Mouse (Mus musculus): ENCODE measurements around the gene Cdpf1. TPM values are rescaled to one million over a fixed set of nuclear protein-coding genes. Genes with fewer than 3 reads are reported as not detected.

Cdpf1 gene
- polyA plus RNA-seq, 1 experiment = 43.0 TPM

DNA sequence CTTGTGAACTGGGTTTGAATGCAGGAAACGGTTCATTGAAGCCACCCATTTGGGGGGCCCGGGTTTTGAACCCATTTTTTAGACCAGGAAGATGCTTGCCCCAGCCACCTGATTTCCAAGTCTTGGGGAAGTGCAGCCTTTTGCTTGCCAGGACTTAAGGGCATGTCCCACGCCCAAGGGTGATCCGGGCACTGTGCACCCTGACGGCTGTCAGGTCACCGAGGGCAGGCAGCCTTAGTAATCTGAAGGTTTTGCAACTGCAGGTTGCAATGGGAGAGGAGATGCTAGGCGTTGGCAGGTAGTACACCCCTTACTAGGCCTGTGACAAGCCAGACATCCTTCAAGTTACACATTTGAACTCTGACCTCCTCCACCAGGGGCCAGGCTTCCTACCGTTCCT is 21.1 kb upstream of the Cdpf1 start:
- Histone ChIP-seq H3K4me1 (ENCODE audit: control insufficient read depth, insufficient read depth, low read length) (peaks cover 5% of the 10 kb centered on the region), H3K4me3 (replicated peaks; ENCODE audit: extremely low read depth, low read depth, low read length) (peak overlapping the region; percentile 90)
- DNase-seq = no peak
- 36% methylated on average over 8 of the region's 8 CpGs for WGBS
- TF ChIP-seq CTCF (IDR thresholded peaks at IDR 0.05; ENCODE audit: insufficient read depth, low read length) (no peak), POLR2A (IDR thresholded peaks at IDR 0.05; ENCODE audit: borderline replicate concordance, extremely low read depth, low read depth, low read length) (no peak)

DNA sequence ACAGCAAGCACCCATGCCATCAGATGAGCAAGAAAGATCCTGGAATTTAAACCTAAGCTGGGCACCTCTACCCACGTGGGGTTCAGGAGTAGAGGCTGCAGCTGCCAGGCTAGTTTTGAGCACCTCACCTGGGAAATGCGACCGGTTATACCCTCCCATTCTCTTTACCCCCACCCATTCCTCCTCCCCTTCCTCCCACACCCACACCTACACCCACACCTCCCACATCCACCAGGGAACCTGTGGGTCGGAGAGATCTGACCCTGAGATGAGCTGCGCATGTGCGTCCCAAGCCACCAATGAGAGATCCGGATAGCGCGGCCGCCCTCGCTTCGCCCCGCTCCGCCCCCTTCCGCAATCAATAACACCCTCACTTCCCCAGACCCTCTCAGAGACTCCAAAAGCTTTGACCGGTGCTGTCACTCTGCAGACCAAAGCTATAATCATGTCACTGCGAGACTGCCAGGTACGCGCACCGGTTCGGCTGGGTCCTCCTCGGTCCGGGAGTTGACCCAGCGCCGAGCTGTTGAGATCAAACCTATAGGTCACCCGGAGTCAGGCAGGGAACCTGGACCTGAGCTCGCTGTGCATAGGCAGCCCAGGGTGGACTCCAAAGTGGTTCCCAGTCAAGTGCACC is 20.6 kb upstream of the Cdpf1 start, which contains the start of gene Ttc38:
TSS of gene Ttc38 (plus strand) at position 353 of the 637 bp plus-strand sequence.
- TF ChIP-seq CTCF (IDR thresholded peaks at IDR 0.05; ENCODE audit: insufficient read depth, low read length) (no peak), POLR2A (IDR thresholded peaks at IDR 0.05; ENCODE audit: borderline replicate concordance, extremely low read depth, low read depth, low read length) (peak; percentile 75; the same call in 1 of the 2 replicates)
- Histone ChIP-seq H3K4me3 (replicated peaks; ENCODE audit: extremely low read depth, low read depth, low read length) (peak within 1 kb of the TSS; percentile 90), H3K4me1 (ENCODE audit: control insufficient read depth, insufficient read depth, low read length) (peaks cover 5% of the 10 kb centered on the region)
- WGBS = under 1% methylated on average over 27 of the region's 27 CpGs
- peak; percentile 81 for DNase-seq

DNA sequence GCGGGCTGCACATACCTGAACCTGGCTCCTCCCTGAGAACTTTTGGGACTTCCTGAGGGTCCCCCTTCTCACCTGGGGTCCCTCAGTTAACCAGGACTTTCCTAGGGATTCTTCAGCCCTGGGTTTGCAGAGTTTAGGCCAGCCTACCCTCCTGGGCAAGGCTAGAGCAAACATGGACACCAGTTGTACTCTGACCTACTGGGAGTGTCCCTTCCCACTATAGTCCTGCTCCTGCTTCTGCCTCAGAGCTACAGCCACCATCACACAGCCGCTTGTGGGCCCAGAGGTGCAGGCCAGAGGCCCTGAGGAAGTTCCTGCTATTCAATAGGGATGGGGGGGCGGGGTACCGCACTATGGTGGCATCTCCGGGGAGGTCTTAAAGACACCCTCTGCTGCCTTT is 18.0 kb upstream of the Cdpf1 start:
- DNase-seq = no peak
- TF ChIP-seq CTCF (IDR thresholded peaks at IDR 0.05; ENCODE audit: insufficient read depth, low read length) (no peak), POLR2A (IDR thresholded peaks at IDR 0.05; ENCODE audit: borderline replicate concordance, extremely low read depth, low read depth, low read length) (no peak)
- H3K4me3 ChIP-seq (replicated peaks; ENCODE audit: extremely low read depth, low read depth, low read length) = no peak overlapping the region
- H3K4me1 ChIP-seq (ENCODE audit: control insufficient read depth, insufficient read depth, low read length) = peaks cover 5% of the 10 kb centered on the region
- 75% methylated on average over 5 of the region's 5 CpGs for WGBS

DNA sequence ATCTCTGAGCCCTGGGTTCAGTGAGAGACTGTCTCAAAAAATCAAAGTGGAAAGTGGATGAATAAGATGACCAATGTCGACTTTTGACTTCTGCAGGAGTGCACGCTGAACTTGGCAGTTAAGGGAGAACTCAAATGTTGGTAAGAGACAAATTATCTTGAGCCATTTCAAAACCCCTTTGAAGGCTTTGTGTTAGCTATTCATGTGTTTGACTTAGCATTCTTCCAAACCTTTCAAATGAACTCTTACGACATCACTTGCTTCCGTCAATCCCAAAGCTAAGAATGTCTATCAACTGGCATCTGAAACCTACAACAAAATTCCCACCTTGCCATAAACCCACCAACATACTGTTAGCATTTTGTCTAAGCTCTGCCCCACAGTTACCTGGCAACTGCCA is 16.6 kb upstream of the Cdpf1 start:
- 57% methylated on average over 4 of the region's 4 CpGs for WGBS
- DNase-seq = no peak
- H3K4me1 ChIP-seq (ENCODE audit: control insufficient read depth, insufficient read depth, low read length) = peaks cover 5% of the 10 kb centered on the region
- TF ChIP-seq CTCF (IDR thresholded peaks at IDR 0.05; ENCODE audit: insufficient read depth, low read length) = no peak
- no peak for TF ChIP-seq POLR2A (IDR thresholded peaks at IDR 0.05; ENCODE audit: borderline replicate concordance, extremely low read depth, low read depth, low read length)
- no peak overlapping the region for H3K4me3 ChIP-seq (replicated peaks; ENCODE audit: extremely low read depth, low read depth, low read length)

DNA sequence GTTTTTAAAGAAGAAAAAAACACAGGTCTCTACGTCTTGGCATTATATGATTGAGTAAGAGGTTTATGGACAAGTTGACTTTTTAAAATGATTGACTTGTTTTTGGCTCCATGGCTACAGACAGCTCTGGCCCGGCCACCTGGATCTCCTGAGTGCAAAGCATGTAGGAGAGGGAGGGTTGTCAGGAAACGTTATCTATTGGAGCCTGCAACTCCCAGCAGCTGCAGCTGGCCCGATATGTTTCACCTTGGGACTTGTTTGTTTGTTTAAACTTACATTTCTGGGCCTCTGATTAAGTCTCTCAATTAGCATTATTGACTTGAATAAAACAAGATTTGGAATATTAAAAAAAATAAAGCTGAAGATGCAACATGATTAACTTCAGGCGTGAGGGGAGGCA is 15.2 kb upstream of the Cdpf1 start:
- no peak overlapping the region for H3K4me3 ChIP-seq (replicated peaks; ENCODE audit: extremely low read depth, low read depth, low read length)
- no peak for DNase-seq
- 45% methylated on average over 5 of the region's 5 CpGs for WGBS
- TF ChIP-seq POLR2A (IDR thresholded peaks at IDR 0.05; ENCODE audit: borderline replicate concordance, extremely low read depth, low read depth, low read length) (no peak), CTCF (IDR thresholded peaks at IDR 0.05; ENCODE audit: insufficient read depth, low read length) (no peak)
- H3K4me1 ChIP-seq (ENCODE audit: control insufficient read depth, insufficient read depth, low read length) = no peaks in the 10 kb centered on the region; the same call in none of the 2 replicates

DNA sequence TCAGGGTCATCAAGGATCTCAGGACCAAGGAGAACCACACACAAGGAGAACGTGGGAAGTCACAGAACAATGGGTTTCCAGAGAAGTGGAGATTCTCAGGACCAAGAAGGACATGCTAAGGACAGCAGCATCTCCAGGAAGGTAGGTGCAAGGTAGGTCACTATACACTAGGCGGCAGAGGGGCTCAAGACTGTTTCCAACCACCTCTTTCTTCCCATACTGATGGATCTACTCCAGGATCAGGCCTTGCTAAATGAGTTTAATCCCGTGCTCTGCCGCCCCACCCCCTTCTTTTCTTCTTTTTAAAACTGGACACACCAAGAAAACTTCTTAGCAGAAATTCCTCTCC is 10.5 kb upstream of the Cdpf1 start:
- H3K4me1 ChIP-seq (ENCODE audit: control insufficient read depth, insufficient read depth, low read length) = no peaks in the 10 kb centered on the region
- H3K4me3 ChIP-seq (replicated peaks; ENCODE audit: extremely low read depth, low read depth, low read length) = peak overlapping the region; percentile 29
- TF ChIP-seq CTCF (IDR thresholded peaks at IDR 0.05; ENCODE audit: insufficient read depth, low read length) (no peak), POLR2A (IDR thresholded peaks at IDR 0.05; ENCODE audit: borderline replicate concordance, extremely low read depth, low read depth, low read length) (no peak)
- WGBS = 30% methylated on average over 4 of the region's 4 CpGs
- DNase-seq = no peak

DNA sequence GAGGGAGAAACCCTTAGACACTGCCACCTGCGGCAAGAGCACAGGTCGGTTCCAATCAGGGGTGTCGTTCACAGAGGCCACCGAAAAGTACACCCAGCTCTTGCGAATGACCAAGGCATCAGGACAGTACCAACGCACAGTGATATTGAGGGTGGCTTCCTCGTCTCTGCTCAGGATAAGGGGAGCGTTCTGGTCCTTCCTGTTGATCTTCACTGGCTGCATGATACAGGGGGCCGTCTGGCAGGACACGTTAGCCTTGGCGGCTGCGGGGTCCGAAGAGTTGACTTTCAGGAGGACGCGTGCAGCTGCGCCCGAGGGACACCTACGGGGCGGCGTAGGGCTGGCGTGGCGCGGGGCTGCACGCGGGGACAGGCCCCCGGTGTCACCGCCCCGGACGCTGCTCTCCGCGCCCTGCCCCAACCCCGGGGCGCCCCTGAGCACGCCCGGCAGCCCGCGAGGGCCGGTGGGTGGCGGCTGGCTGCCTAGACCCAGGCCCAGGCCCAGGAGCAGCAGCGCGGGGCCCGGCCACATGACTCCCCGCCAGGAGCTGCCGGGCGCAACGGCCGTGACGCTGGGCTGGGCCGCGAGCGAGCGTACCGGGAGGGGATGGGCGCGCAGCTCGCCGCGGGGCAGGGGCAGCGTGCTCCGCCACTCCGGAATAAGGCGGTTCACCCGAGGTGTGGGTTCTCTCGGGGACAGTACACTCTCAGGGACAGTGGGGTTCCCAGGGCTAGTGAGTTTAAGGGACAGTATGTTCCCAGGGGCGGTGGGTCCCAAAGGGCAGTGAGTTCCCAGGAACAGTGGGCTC is 9.9 kb upstream of the Cdpf1 start, which contains the start of gene Pkdrej:
TSS of gene Pkdrej (minus strand) at position 532 of the 808 bp plus-strand sequence.
- H3K4me3 ChIP-seq (replicated peaks; ENCODE audit: extremely low read depth, low read depth, low read length) = peak within 1 kb of the TSS; percentile 29
- TF ChIP-seq CTCF (IDR thresholded peaks at IDR 0.05; ENCODE audit: insufficient read depth, low read length) (no peak), POLR2A (IDR thresholded peaks at IDR 0.05; ENCODE audit: borderline replicate concordance, extremely low read depth, low read depth, low read length) (no peak)
- WGBS = 2% methylated on average over 65 of the region's 65 CpGs
- H3K4me1 ChIP-seq (ENCODE audit: control insufficient read depth, insufficient read depth, low read length) = no peaks in the 10 kb centered on the region
- peak; percentile 54 for DNase-seq

DNA sequence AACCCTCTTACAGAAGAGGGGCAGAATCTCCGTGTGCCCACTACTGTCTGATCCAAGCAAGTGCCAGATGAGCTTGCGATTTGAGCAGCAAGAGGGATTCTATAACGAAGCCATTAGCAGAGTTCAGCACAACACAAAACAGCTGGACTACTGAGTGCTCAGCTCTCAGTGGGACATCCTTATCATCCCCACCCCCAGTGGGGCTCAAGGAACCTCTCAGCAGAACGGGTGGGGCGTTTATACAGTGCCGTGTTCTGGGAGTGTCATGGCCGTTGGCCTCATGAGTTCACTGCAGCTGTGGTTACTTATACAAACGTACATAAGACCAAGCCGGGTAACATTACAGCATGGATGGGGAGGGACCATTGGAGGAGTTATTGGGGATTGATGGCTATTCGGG is 1.9 kb upstream of the Cdpf1 start:
- no peak overlapping the region for H3K4me3 ChIP-seq (replicated peaks; ENCODE audit: extremely low read depth, low read depth, low read length)
- WGBS = 56% methylated on average over 10 of the region's 10 CpGs
- no peak for DNase-seq
- no peaks in the 10 kb centered on the region for H3K4me1 ChIP-seq (ENCODE audit: control insufficient read depth, insufficient read depth, low read length)
- no peak for TF ChIP-seq POLR2A (IDR thresholded peaks at IDR 0.05; ENCODE audit: borderline replicate concordance, extremely low read depth, low read depth, low read length)
- no peak for TF ChIP-seq CTCF (IDR thresholded peaks at IDR 0.05; ENCODE audit: insufficient read depth, low read length)

DNA sequence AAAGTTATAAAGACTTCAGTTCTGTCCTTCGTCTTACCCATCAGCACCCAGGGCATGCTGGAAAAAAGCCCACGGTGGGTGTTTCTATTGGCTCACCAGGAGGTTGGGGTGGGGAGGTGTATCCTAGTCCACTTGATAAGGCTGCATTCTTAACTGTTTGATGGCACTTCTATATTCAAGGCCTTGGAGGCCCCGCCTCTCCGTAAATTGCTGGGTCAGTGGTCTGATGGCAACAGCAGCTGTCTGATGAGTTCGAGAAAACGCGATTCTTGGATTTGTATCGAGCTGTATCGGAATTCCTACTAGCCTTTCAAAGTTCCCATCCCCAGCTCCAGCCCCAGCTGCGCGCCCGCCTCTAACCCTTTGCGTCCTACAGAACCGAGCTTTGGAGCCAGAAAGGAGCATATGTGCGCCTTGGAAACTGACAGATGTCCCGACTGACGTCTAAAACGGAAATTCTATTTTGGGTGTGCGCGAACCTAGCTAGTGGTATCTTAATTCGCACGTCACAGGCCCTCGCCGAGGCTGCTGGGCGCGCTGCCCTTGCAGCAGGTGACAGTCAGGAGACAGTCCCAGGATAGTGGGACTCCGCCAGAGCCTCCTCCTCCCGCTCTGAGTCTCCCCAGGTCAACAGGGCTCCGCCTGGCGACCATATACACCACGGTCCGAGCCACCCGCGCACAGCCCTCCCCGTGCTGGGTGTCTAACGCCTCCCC is 533 bp downstream of the Cdpf1 start:
- TF ChIP-seq CTCF (IDR thresholded peaks at IDR 0.05; ENCODE audit: insufficient read depth, low read length) (no peak), POLR2A (IDR thresholded peaks at IDR 0.05; ENCODE audit: borderline replicate concordance, extremely low read depth, low read depth, low read length) (0 out of 2 replicates have a peak, but pooled peaks have one; percentile 9)
- 3% methylated on average over 36 of the region's 36 CpGs for WGBS
- peak; percentile 54 for DNase-seq
- H3K4me1 ChIP-seq (ENCODE audit: control insufficient read depth, insufficient read depth, low read length) = no peaks in the 10 kb centered on the region
- H3K4me3 ChIP-seq (replicated peaks; ENCODE audit: extremely low read depth, low read depth, low read length) = peak overlapping the region; percentile 86

All from lung, adult 2 months (tissue).